Mouse (Mus musculus): ENCODE measurements around the gene Dagla. TPM values are rescaled to one million over a fixed set of nuclear protein-coding genes. Genes with fewer than 3 reads are reported as not detected.
A peak's percentile ranks its signal among the peaks of the same experiment; 100 is the strongest.

The Dagla gene
- polyA plus RNA-seq, 1 experiment from 2014 or later = 1.3 TPM

DNA sequence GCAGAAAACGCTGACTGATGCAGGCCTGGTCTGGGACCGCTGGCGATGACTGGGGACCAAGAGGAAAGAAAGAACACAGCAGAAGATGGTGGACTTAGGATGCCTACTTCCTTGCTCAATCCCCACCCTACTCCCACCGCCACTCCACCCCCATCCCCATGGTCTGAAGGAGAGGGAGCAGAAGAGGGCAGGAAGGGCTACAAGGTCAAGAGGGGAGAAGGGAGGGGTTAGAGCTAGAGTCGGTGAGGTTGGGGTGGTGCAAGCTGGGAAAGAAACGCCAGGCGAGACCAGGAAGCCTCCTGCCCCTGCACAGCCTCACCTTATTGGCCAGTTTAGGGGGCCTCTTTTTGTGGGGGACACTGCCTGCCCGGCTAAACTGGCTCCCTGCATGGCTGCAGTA, 88.6 kb downstream of the Dagla start:
- Histone ChIP-seq H3K9ac (ENCODE audit: low read depth, low read length) (no peak overlapping the region), H3K27ac (ENCODE audit: low read depth, low read length) (no peak overlapping the region), H3K9me3 (ENCODE audit: control insufficient read depth) (no peaks in the 10 kb centered on the region), H3K4me1 (replicated peaks; ENCODE audit: control insufficient read depth, insufficient read depth, low read length) (no peaks in the 10 kb centered on the region), H3K27me3 (replicated peaks; ENCODE audit: control insufficient read depth, insufficient read depth, low read length) (no peaks in the 10 kb centered on the region), H3K4me3 (ENCODE audit: low read depth, low read length) (no peak overlapping the region), H3K4me2 (replicated peaks; ENCODE audit: low read depth) (no peak overlapping the region), H3K36me3 (ENCODE audit: control insufficient read depth, insufficient read depth) (peaks cover 55% of the 10 kb centered on the region)
- ATAC-seq = no peak
- no peak for TF ChIP-seq CTCF (IDR thresholded peaks at IDR 0.05; ENCODE audit: low read depth)
- 66% methylated on average over 8 of the region's 8 CpGs for WGBS

GRCm38 (mm10) chr19:10213796-10214471, 90.7 kb downstream of the Dagla start:
- Histone ChIP-seq H3K27me3 (replicated peaks; ENCODE audit: control insufficient read depth, insufficient read depth, low read length) (no peaks in the 10 kb centered on the region), H3K9me3 (ENCODE audit: control insufficient read depth) (no peaks in the 10 kb centered on the region), H3K9ac (ENCODE audit: low read depth, low read length) (no peak overlapping the region), H3K4me2 (replicated peaks; ENCODE audit: low read depth) (no peak overlapping the region), H3K4me1 (replicated peaks; ENCODE audit: control insufficient read depth, insufficient read depth, low read length) (no peaks in the 10 kb centered on the region), H3K36me3 (ENCODE audit: control insufficient read depth, insufficient read depth) (peaks cover 72% of the 10 kb centered on the region), H3K27ac (ENCODE audit: low read depth, low read length) (no peak overlapping the region), H3K4me3 (ENCODE audit: low read depth, low read length) (no peak overlapping the region)
- no peak for ATAC-seq
- WGBS = 90% methylated on average over 10 of the region's 10 CpGs
- TF ChIP-seq CTCF (IDR thresholded peaks at IDR 0.05; ENCODE audit: low read depth) = no peak

GRCm38 (mm10) chr19:10210885-10211284, 93.8 kb downstream of the Dagla start:
- H3K27me3 ChIP-seq (replicated peaks; ENCODE audit: control insufficient read depth, insufficient read depth, low read length) = no peaks in the 10 kb centered on the region
- no peak for ATAC-seq
- no peak for TF ChIP-seq CTCF (IDR thresholded peaks at IDR 0.05; ENCODE audit: low read depth)
- 88% methylated on average over 4 of the region's 4 CpGs for WGBS
- no peaks in the 10 kb centered on the region for H3K9me3 ChIP-seq (ENCODE audit: control insufficient read depth)
- no peak overlapping the region for H3K27ac ChIP-seq (ENCODE audit: low read depth, low read length)
- no peak overlapping the region for H3K9ac ChIP-seq (ENCODE audit: low read depth, low read length)
- H3K4me1 ChIP-seq (replicated peaks; ENCODE audit: control insufficient read depth, insufficient read depth, low read length) = no peaks in the 10 kb centered on the region
- no peak overlapping the region for H3K4me2 ChIP-seq (replicated peaks; ENCODE audit: low read depth)
- H3K4me3 ChIP-seq (ENCODE audit: low read depth, low read length) = no peak overlapping the region
- peaks cover 69% of the 10 kb centered on the region for H3K36me3 ChIP-seq (ENCODE audit: control insufficient read depth, insufficient read depth)

DNA sequence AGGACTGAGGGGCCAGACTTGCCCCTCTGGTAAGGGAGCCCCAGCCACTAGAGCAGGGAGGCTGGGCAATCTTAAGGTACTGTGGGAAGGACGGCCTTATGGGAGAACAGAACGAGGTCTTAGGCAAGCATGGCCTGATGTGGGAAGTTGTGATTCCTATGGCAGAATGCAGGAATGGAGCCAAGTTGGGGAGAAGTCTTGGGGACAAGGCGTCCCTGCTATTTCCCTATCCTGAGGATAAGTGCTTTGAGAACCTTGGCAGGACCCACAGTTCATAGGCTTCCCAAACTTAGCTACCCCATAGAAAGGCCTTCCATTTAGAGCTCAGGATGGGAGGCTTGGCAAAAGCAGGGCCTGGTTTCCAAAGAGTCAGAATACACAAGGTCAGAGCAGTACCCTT, 95.8 kb downstream of the Dagla start:
- ATAC-seq = no peak
- Histone ChIP-seq H3K4me1 (replicated peaks; ENCODE audit: control insufficient read depth, insufficient read depth, low read length) (no peaks in the 10 kb centered on the region), H3K27me3 (replicated peaks; ENCODE audit: control insufficient read depth, insufficient read depth, low read length) (no peaks in the 10 kb centered on the region), H3K9me3 (ENCODE audit: control insufficient read depth) (no peaks in the 10 kb centered on the region), H3K4me2 (replicated peaks; ENCODE audit: low read depth) (no peak overlapping the region), H3K27ac (ENCODE audit: low read depth, low read length) (no peak overlapping the region), H3K36me3 (ENCODE audit: control insufficient read depth, insufficient read depth) (peaks cover 60% of the 10 kb centered on the region), H3K4me3 (ENCODE audit: low read depth, low read length) (no peak overlapping the region), H3K9ac (ENCODE audit: low read depth, low read length) (no peak overlapping the region)
- no peak for TF ChIP-seq CTCF (IDR thresholded peaks at IDR 0.05; ENCODE audit: low read depth)
- 71% methylated on average over 3 of the region's 3 CpGs for WGBS

DNA sequence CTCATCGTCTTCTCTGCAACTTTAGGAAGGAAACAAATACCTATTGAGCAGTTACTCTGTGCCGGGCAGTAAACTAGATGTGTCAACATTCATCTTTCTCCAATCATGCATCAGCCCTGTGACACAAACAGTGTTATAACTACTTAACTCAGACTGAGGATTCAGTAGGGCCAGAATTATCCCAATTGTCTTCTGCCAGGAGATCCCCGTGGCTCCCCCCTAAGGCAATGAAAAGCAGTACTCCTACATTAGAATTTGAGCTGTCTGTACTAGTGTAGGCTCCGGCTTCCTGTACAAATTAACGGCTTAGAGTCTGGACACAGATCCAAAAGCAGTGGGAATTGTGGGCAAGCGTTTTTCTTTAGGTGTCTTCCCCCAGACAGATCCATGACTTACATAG, 99.6 kb downstream of the Dagla start:
- H3K4me2 ChIP-seq (replicated peaks; ENCODE audit: low read depth) = peak overlapping the region; percentile 78
- H3K4me3 ChIP-seq (ENCODE audit: low read depth, low read length) = no peak overlapping the region
- no peak overlapping the region for H3K9ac ChIP-seq (ENCODE audit: low read depth, low read length)
- peak overlapping the region; percentile 31; the same call in 1 of the 2 replicates for H3K27ac ChIP-seq (ENCODE audit: low read depth, low read length)
- H3K27me3 ChIP-seq (replicated peaks; ENCODE audit: control insufficient read depth, insufficient read depth, low read length) = no peaks in the 10 kb centered on the region
- no peak for TF ChIP-seq CTCF (IDR thresholded peaks at IDR 0.05; ENCODE audit: low read depth)
- H3K9me3 ChIP-seq (ENCODE audit: control insufficient read depth) = no peaks in the 10 kb centered on the region
- H3K4me1 ChIP-seq (replicated peaks; ENCODE audit: control insufficient read depth, insufficient read depth, low read length) = no peaks in the 10 kb centered on the region
- H3K36me3 ChIP-seq (ENCODE audit: control insufficient read depth, insufficient read depth) = peaks cover 33% of the 10 kb centered on the region
- WGBS = 51% methylated on average over 6 of the region's 6 CpGs
- ATAC-seq = no peak

DNA sequence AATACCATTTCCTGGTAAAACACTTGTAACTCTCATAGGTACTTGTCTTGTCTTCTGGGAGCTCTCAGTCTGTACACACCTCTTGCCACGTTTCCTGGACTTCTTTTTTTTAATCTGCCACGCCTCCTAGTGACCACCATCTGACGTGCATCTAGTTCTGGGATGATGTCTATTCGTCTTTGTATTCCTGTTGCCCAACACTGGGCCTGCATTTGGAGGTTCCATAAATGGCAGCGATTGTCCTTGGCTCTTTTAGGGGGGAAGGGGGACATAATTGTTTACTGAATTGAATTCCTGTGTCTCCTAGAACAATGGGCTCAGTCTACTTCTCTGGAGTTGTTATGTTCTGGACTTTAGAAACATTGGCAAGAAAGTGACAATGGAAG, 100.1 kb downstream of the Dagla start:
- peak overlapping the region; percentile 82 for H3K27ac ChIP-seq (ENCODE audit: low read depth, low read length)
- H3K4me3 ChIP-seq (ENCODE audit: low read depth, low read length) = peak overlapping the region; percentile 60
- 1% methylated on average over 5 of the region's 5 CpGs for WGBS
- peak overlapping the region; percentile 72 for H3K9ac ChIP-seq (ENCODE audit: low read depth, low read length)
- H3K4me1 ChIP-seq (replicated peaks; ENCODE audit: control insufficient read depth, insufficient read depth, low read length) = no peaks in the 10 kb centered on the region
- H3K4me2 ChIP-seq (replicated peaks; ENCODE audit: low read depth) = peak overlapping the region; percentile 78
- peak; percentile 62 for TF ChIP-seq CTCF (IDR thresholded peaks at IDR 0.05; ENCODE audit: low read depth)
- H3K36me3 ChIP-seq (ENCODE audit: control insufficient read depth, insufficient read depth) = peaks cover 33% of the 10 kb centered on the region
- no peaks in the 10 kb centered on the region for H3K27me3 ChIP-seq (replicated peaks; ENCODE audit: control insufficient read depth, insufficient read depth, low read length)
- H3K9me3 ChIP-seq (ENCODE audit: control insufficient read depth) = no peaks in the 10 kb centered on the region
- peak; percentile 29; the same call in 1 of the 2 replicates for ATAC-seq

All from intestine, postnatal 0 days (tissue).